In the genomic region with DNA sequence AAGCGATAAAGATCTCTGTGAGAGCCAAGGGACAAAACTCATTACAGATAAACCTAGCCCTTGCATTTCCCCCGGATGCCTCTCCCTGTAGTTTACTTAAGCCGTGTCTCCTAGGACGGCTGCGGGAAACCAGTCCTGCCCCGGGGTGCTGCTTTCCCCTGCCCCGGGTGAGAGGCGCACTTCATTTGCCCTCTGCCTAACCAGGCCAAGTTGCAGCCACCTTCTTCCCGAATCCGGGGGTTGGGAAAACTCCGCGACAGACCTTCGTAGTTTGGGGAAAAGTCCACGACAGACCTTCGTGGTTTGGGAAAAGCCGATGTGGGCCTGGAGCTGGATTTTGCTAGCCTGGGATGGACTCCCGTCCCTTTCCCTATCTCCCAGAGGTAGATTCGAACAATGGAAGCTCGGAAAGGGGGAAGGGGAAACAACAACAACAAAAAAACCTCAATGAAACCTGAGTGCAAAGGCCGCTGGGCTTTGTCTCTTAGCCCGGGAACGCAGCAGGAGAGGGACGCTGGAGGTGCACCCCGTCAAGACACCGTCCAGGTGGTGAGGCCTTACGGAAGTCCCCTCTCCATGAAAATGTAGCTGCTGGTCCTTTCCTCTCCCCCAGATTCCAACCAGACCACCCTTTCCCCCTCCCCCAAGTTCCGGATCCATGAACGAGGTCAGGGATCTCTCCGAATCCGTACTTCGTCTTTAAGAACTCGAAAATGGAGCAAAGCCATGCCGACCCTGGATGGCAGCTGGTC, we compare ENCODE assay signal across 8 mouse cellular contexts. TPM values are rescaled to one million over a fixed set of nuclear protein-coding genes. Genes with fewer than 3 reads are reported as not detected.
DNase-seq lines count a peak whose midpoint lies in the region; ATAC-seq and TF ChIP-seq lines count a peak whose summit lies in the region.

No protein-coding gene starts in this region.

- 3% methylated on average over 33 of the region's 33 CpGs for WGBS in bone marrow, adult 2 months
- under 1% methylated on average over 33 of the region's 33 CpGs for WGBS in hindbrain, embryonic 16.5 days
- 2% methylated on average over 33 of the region's 33 CpGs for WGBS in limb, embryonic 10.5 days
- 1% methylated on average over 33 of the region's 33 CpGs for WGBS in midbrain, embryonic 15.5 days

- TF ChIP-seq CTCF in bone marrow, adult 2 months (IDR thresholded peaks at IDR 0.05; ENCODE audit: control insufficient read depth, insufficient read depth, low read length) = no peak

- no peaks in the 10 kb centered on the region for H3K36me3 ChIP-seq in hindbrain, embryonic 16.5 days (ENCODE audit: control insufficient read depth, insufficient read depth, low read length)
- no peaks in the 10 kb centered on the region for H3K36me3 ChIP-seq in limb, embryonic 10.5 days
- no peaks in the 10 kb centered on the region for H3K36me3 ChIP-seq in midbrain, embryonic 15.5 days (replicated peaks)

- H3K9ac ChIP-seq in hindbrain, embryonic 16.5 days (ENCODE audit: low read depth, low read length) = peak overlapping the region; percentile 90
- peak overlapping the region; percentile 65 for H3K9ac ChIP-seq in midbrain, embryonic 15.5 days

- H3K4me1 ChIP-seq in bone marrow, adult 2 months (ENCODE audit: control insufficient read depth, insufficient read depth, low read length) = no peaks in the 10 kb centered on the region
- H3K4me1 ChIP-seq in hindbrain, embryonic 16.5 days (ENCODE audit: control insufficient read depth, insufficient read depth, low read depth, low read length) = peaks cover 9% of the 10 kb centered on the region
- peaks cover 35% of the 10 kb centered on the region for H3K4me1 ChIP-seq in limb, embryonic 10.5 days
- peaks cover 17% of the 10 kb centered on the region for H3K4me1 ChIP-seq in midbrain, embryonic 15.5 days

- H3K4me3 ChIP-seq in bone marrow, adult 2 months (replicated peaks; ENCODE audit: control insufficient read depth, low read depth, low read length) = peak overlapping the region; percentile 16
- peak overlapping the region; percentile 89 for H3K4me3 ChIP-seq in hindbrain, embryonic 16.5 days (ENCODE audit: low read length)
- peak overlapping the region; percentile 89 for H3K4me3 ChIP-seq in limb, embryonic 10.5 days
- peak overlapping the region; percentile 72 for H3K4me3 ChIP-seq in midbrain, embryonic 15.5 days

- H3K27me3 ChIP-seq in hindbrain, embryonic 16.5 days (replicated peaks; ENCODE audit: control insufficient read depth, insufficient read depth, low read length) = no peaks in the 10 kb centered on the region
- no peaks in the 10 kb centered on the region for H3K27me3 ChIP-seq in limb, embryonic 10.5 days (ENCODE audit: low read depth, poor library complexity, severe bottlenecking)
- no peaks in the 10 kb centered on the region for H3K27me3 ChIP-seq in midbrain, embryonic 15.5 days (replicated peaks)

- no peak overlapping the region; the same call in 1 of the 2 replicates for H3K27ac ChIP-seq in bone marrow, adult 2 months (ENCODE audit: control insufficient read depth, insufficient read depth, low read depth, low read length, poor library complexity)
- H3K27ac ChIP-seq in hindbrain, embryonic 16.5 days (ENCODE audit: low read depth, low read length) = peak overlapping the region; percentile 97
- peak overlapping the region; percentile 98 for H3K27ac ChIP-seq in limb, embryonic 10.5 days
- peak overlapping the region; percentile 94 for H3K27ac ChIP-seq in midbrain, embryonic 15.5 days

- peak; percentile 36 for DNase-seq in cerebellum, adult 11 months
- DNase-seq in frontal cortex, postnatal 36 days (ENCODE audit: low spot score in 2 of 2) = peak; percentile 13 to 31
- DNase-seq in limb, embryonic 10.5 days (ENCODE audit: low spot score) = peak; percentile 65

- TF ChIP-seq POLR2A in bone marrow, adult 2 months (IDR thresholded peaks at IDR 0.05; ENCODE audit: borderline replicate concordance, control insufficient read depth, low read depth, low read length) = no peak

- no peak; the same call in 1 of the 2 replicates for ATAC-seq in cerebellum, adult (ENCODE audit: insufficient number of reproducible peaks, low FRiP score, low TSS enrichment)
- peak; percentile 21; the same call in 1 of the 2 replicates for ATAC-seq in hindbrain, embryonic 16.5 days
- peak; percentile 27; the same call in 1 of the 2 replicates for ATAC-seq in midbrain, embryonic 15.5 days (replicated peaks)
- no peak for ATAC-seq in CD4-positive, CD25-positive, alpha-beta regulatory T cell, adult 4 months

- H3K9me3 ChIP-seq in hindbrain, embryonic 16.5 days (ENCODE audit: control insufficient read depth, low read length) = no peaks in the 10 kb centered on the region
- H3K9me3 ChIP-seq in limb, embryonic 10.5 days (replicated peaks) = no peaks in the 10 kb centered on the region
- no peaks in the 10 kb centered on the region for H3K9me3 ChIP-seq in midbrain, embryonic 15.5 days

- peak overlapping the region; percentile 72 for H3K4me2 ChIP-seq in hindbrain, embryonic 16.5 days (ENCODE audit: low read length)
- H3K4me2 ChIP-seq in midbrain, embryonic 15.5 days = peak overlapping the region; percentile 66

RNA-seq across cellular contexts. Expression of gene Ptprg, which starts 0.6 kb away (rescaled TPM):
- polyA plus RNA-seq in bone marrow, adult 2 months (2011; ENCODE audit: insufficient read depth, insufficient read length, low replicate concordance, missing spikeins) = 0.27 and 1.8 TPM in 2 replicates
- 38.5 and 44.5 TPM in 2 replicates for polyA plus RNA-seq in hindbrain, embryonic 16.5 days (2015; fragmentation: Nextera tagmentation; extraction: Ambion mirVana)
- polyA plus RNA-seq in limb, embryonic 10.5 days (2016; fragmentation: Nextera tagmentation; extraction: Ambion mirVana) = 40.3 and 42.8 TPM in 2 replicates
- polyA plus RNA-seq in midbrain, embryonic 15.5 days (2015; fragmentation: Nextera tagmentation; extraction: Ambion mirVana) = 43.3 and 46.6 TPM in 2 replicates
- not detected for polyA plus RNA-seq in CD4-positive, CD25-positive, alpha-beta regulatory T cell, adult 4 months (2017; shearing (Covaris generic))

Comparison
In these comparisons a context has a peak if more than half of its experiments do, and no peak if none do; other contexts are left out.
1. ATAC-seq: peak in hindbrain, embryonic 16.5 days (single experiment) and midbrain, embryonic 15.5 days (single experiment); none in cerebellum, adult (single experiment) and CD4-positive, CD25-positive, alpha-beta regulatory T cell, adult 4 months (single experiment).
2. H3K4me3 ChIP-seq: peak in every context shown above with its lines; median percentile 89 in hindbrain, embryonic 16.5 days; 89 in limb, embryonic 10.5 days; 72 in midbrain, embryonic 15.5 days; 16 in bone marrow, adult 2 months.
3. RNA of gene Ptprg, which starts 0.6 kb away (polyA plus RNA-seq): 43.3 to 46.6 TPM in midbrain, embryonic 15.5 days, 40.3 to 42.8 TPM in limb, embryonic 10.5 days and 38.5 to 44.5 TPM in hindbrain, embryonic 16.5 days; 0.27 to 1.8 TPM in bone marrow, adult 2 months and not detected in CD4-positive, CD25-positive, alpha-beta regulatory T cell, adult 4 months; every median in the first group is over 10 times any median in the second.
4. Peak in every context shown above with its lines, with median percentiles within 50 percentile points of each other: DNase-seq.